ENCODE assay signal across 8 mouse cellular contexts in genomic region chr10:8196300-8196699, GRCm38 (mm10).
A peak's percentile ranks its signal among the peaks of the same experiment; 100 is the strongest.
DNase-seq lines count a peak whose midpoint lies in the region; TF ChIP-seq lines count a peak whose summit lies in the region.

No protein-coding gene starts in this region.

- TF ChIP-seq POLR2A in heart, adult 2 months (IDR thresholded peaks at IDR 0.05; ENCODE audit: insufficient read depth, low read depth, low read length) = no peak

- 7% methylated on average over 2 of the region's 2 CpGs for WGBS in heart, adult 2 months
- WGBS in midbrain, embryonic 10.5 days = 5% methylated on average over 2 of the region's 2 CpGs

- no peaks in the 10 kb centered on the region for H3K27me3 ChIP-seq in heart, adult 2 months (ENCODE audit: control insufficient read depth, insufficient read depth, low read length)
- no peaks in the 10 kb centered on the region for H3K27me3 ChIP-seq in midbrain, embryonic 10.5 days (ENCODE audit: low read depth, poor library complexity, severe bottlenecking)
- no peaks in the 10 kb centered on the region for H3K27me3 ChIP-seq in splenic B cell, adult 2 months (ENCODE audit: control insufficient read depth, insufficient read depth, low read length, poor library complexity, severe bottlenecking)

- H3K4me3 ChIP-seq in heart, adult 2 months = no peak overlapping the region
- no peak overlapping the region for H3K4me3 ChIP-seq in midbrain, embryonic 10.5 days

- TF ChIP-seq EP300 in heart, adult 2 months (IDR thresholded peaks at IDR 0.05; ENCODE audit: insufficient read depth, low read depth, low read length) = peak; percentile 67; the same call in 1 of the 2 replicates

- H3K4me1 ChIP-seq in heart, adult 2 months (ENCODE audit: control insufficient read depth, insufficient read depth, low read length) = no peaks in the 10 kb centered on the region
- peaks cover 9% of the 10 kb centered on the region; the same call in 1 of the 2 replicates for H3K4me1 ChIP-seq in midbrain, embryonic 10.5 days

- H3K9ac ChIP-seq in heart, adult 2 months (ENCODE audit: low read depth, low read length) = no peak overlapping the region

- H3K9me3 ChIP-seq in midbrain, embryonic 10.5 days (replicated peaks) = no peaks in the 10 kb centered on the region

- intact Hi-C loops in heart, adult 2 months (cut with DNase I) = loop anchor here (1.0 to 2.0 kb wide), 2 partner anchors 313 to 385 kb away; no protein-coding TSS in a partner anchor
- intact Hi-C loops in left cerebral cortex, postnatal 36 days (cut with DNase I) = loop anchor here (1.0 to 5.0 kb wide), 2 partner anchors 41 to 313 kb away; no protein-coding TSS in a partner anchor

- TF ChIP-seq CTCF in heart, adult 2 months (IDR thresholded peaks at IDR 0.05) = peak; percentile 93

- peak; percentile 82 for DNase-seq in 416B (ENCODE audit: low read depth)
- DNase-seq in adrenal gland, adult (ENCODE audit: inconsistent age in 2 of 2, low spot score in 1 of 2) = peak; percentile 63 to 89
- peak; percentile 92 for DNase-seq in embryo, embryonic 10.5 days (ENCODE audit: low spot score)
- peak; percentile 44 to 51 for DNase-seq in heart, adult 2 months
- peak; percentile 63 for DNase-seq in kidney, adult 18-20 months
- DNase-seq in left cerebral cortex, postnatal 36 days (ENCODE audit: low spot score in 2 of 2) = peak; percentile 60 to 64
- DNase-seq in midbrain, embryonic 10.5 days (ENCODE audit: low spot score) = peak; percentile 70
- DNase-seq in splenic B cell, adult 2 months (ENCODE audit: low read depth, low spot score) = peak; percentile 48

- no peaks in the 10 kb centered on the region for H3K36me3 ChIP-seq in heart, adult 2 months (ENCODE audit: control insufficient read depth, insufficient read depth, low read length)
- H3K36me3 ChIP-seq in midbrain, embryonic 10.5 days = no peaks in the 10 kb centered on the region
- H3K36me3 ChIP-seq in splenic B cell, adult 2 months (ENCODE audit: control insufficient read depth, insufficient read depth, low read length, poor library complexity, severe bottlenecking) = no peaks in the 10 kb centered on the region

- H3K27ac ChIP-seq in heart, adult 2 months = no peak overlapping the region
- no peak overlapping the region for H3K27ac ChIP-seq in midbrain, embryonic 10.5 days (replicated peaks)

- H3K79me2 ChIP-seq in heart, adult 2 months (replicated peaks; ENCODE audit: control insufficient read depth, insufficient read depth, low read length) = no peaks in the 10 kb centered on the region
